In genomic region chr3:85500096-85500495, GRCm38 (mm10) we compare ENCODE assay signal across 17 mouse cellular contexts.
DNase-seq lines count a peak whose midpoint lies in the region.
"Had no signal": no experiment of that assay in that cellular context is flagged by ENCODE, and none has a peak within 500 bp of the region (broad histone marks: within the 10 kb centered on the region; RNA-seq: fewer than 3 reads in every experiment).

No protein-coding gene starts in this region.

- DNase-seq in Muller cell, postnatal 12 days (ENCODE audit: inconsistent ontology term) = peak; percentile 61
- peak; percentile 77 for DNase-seq in retina, embryonic 14.5 days (ENCODE audit: low spot score)
- peak; percentile 87 for DNase-seq in retina, postnatal 1 day
- DNase-seq in adrenal gland, adult 2 months = no peak
- no peak for DNase-seq in lung, postnatal 10 days
- DNase-seq in testis, postnatal 14 days (ENCODE audit: low spot score) = no peak
- DNase-seq: adrenal gland, adult 8-10 months; adrenal gland, postnatal 10 days; adrenal gland, postnatal 14 days; adrenal gland, postnatal 25 days; adrenal gland, postnatal 36 days; B cell, adult 2 months; cerebellum, adult 11 months; cerebellum, adult 11-12 months; cerebellum, adult 18-20 months; cerebellum, adult 2 months; cerebellum, adult 8-10 months had no signal

Comparison
In these comparisons a context has a peak if more than half of its experiments do, and no peak if none do; other contexts are left out.
1. DNase-seq: peak in Muller cell, postnatal 12 days (single experiment), retina, embryonic 14.5 days (single experiment) and retina, postnatal 1 day (single experiment); none in adrenal gland, adult 2 months (single experiment), lung, postnatal 10 days (single experiment) and testis, postnatal 14 days (single experiment).